Mouse (Mus musculus) urinary bladder, postnatal 14 days (tissue): ENCODE data around the gene Rassf5.

ENCODE experiments used
- DNase-seq: peaks from one replicate; pipeline ENCODE4 v3.0.0; 2021; ENCODE audit warnings: low spot score

Gene Rassf5

DNA sequence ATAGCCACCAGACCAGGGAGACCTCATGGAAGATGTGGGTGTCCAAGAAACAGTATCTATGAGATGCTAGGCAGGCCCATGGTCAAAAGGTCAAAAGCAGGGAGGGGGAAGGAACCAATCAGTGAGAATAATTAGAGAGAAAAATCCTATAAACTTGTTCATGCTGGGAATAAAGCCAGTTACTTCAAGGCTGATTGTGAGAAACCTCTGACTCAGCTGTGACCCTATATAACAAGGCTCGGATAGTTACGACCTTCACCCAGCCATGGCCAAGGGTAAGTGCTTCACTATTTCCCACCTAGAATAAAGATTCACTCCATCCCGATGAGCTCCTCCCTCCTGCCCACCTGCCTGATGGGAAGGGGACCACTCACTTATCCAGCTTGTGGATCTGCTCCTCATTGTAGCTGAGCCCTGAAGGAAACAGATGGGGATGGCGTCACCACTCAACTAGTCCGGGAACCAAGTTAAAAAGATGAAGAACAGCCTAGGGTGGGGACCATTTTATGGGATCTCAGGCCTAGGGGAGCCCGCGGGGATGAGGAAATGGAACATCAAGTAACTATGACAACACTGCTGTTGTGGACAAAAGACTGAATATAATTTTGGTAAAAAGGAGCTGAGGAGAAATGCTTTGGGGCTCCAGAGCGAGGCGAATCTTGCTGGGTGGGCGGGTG, 14.7 kb upstream of the Rassf5 start:
- DNase-seq = no peak

DNA sequence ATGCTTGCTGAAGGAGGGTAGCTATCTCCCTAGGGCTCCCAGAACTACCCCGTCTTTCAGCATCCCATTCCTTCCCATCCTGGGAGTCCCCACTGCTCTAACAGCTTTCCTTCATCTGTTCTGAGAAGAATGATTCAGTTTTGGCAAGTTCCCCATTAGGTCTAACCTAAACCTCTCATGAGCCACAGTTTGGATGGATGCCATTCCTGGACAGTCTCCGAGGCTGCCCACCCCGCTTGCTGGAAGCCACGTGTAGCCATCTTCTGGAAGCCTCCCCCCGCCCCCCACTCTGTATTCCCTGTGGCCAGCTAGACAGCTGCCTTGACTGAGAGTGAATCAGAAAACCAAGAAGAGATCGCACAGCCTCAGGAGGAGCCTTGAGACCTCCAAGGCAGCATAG, 12.2 kb upstream of the Rassf5 start:
- DNase-seq = no peak

- peak; percentile 60 for DNase-seq
Measured at GRCm38 (mm10) chr1:131252516-131253250, 7.6 kb upstream of the Rassf5 start.

- peak; percentile 53 for DNase-seq
Measured at GRCm38 (mm10) chr1:131246433-131247395, 1.7 kb upstream of the Rassf5 start.

- DNase-seq = peak; percentile 61
Measured at GRCm38 (mm10) chr1:131245926-131246325, 868 bp upstream of the Rassf5 start.

GRCm38 (mm10) chr1:131244536-131245088, 446 bp downstream of the Rassf5 start:
- peak; percentile 40 for DNase-seq

DNA sequence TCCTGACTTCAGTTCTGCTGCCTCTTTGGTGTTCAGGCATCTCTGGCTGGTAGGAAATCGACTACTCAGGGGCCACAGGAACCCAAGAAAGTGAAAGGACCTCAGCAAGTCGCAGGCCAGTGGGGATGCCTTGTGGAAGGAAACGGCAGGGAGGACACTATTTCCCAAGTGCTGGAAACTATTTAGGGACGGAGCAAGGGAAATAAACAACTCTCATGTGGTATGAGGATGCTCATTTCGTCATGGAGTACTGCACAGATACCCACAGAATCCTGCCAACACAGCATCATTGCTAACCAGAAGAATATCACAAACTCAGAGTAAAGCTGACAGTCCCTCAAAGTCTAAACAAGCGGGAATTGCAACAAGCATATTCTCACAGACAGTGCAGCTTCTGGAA, 2.1 kb downstream of the Rassf5 start:
- DNase-seq = no peak

GRCm38 (mm10) chr1:131239576-131240193, 5.4 kb downstream of the Rassf5 start:
- no peak for DNase-seq

DNA sequence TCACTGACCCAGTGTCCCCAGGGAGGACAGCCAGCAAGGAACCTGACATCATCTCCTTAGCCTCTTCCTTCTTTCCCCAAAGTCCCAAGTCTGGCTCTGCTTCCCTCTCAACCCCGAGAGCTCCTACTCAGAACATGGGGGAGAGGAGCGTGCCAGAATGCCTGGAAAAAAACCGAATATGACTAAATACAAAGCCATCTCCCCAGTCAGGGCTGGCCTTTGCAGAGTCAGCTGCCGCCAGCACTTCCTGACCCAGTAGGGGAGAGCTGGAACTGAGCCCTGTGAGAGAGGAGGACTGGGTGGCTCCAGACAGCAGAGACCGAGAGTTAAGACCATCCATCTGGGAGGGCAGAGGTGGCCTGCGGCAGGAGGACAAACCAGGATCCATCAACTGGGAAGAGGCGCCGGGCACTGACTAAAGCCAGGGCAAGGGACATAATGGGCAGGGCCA, 6.1 kb downstream of the Rassf5 start:
- peak; percentile 82 for DNase-seq

DNA sequence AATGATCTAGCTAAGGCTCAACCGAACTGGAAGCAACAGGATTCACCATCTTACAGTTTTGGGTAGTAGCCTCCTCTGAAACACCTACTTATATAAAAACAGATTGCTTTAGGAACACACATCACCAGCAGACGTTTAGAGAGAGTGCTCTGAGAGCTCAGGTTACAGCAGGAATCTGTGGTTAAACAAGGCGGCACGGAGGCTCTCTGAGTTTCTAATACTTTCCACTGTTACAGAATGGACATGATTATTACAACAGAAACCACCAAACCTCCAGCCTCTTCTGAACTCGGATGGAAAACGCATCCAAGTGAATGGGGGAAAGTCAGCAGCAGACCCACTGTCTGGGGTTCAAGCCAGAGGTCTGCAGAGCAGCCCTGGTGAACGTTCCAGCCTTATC, 9.0 kb downstream of the Rassf5 start:
- no peak for DNase-seq

DNA sequence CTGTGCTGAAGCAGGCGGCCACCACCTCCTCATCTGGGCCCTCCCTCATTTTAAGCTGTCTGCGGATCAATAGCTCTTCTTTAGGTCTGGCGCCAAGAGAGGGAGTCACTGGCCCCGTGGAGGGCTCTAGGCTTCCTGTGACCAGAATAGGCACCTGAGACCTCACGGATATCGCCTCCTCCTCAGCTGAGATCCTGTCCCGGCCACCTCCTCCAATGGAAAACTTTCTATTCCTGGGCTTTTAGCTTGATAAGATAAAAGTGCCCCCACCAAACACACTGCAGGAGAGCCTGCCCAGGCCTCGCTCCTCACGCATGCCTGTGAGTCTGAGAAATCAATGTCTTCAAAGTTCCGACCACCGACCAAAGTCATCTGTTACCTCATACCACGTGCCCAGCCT, 11.5 kb downstream of the Rassf5 start:
- no peak for DNase-seq

GRCm38 (mm10) chr1:131228659-131229058, 16.4 kb downstream of the Rassf5 start:
- DNase-seq = no peak

DNA sequence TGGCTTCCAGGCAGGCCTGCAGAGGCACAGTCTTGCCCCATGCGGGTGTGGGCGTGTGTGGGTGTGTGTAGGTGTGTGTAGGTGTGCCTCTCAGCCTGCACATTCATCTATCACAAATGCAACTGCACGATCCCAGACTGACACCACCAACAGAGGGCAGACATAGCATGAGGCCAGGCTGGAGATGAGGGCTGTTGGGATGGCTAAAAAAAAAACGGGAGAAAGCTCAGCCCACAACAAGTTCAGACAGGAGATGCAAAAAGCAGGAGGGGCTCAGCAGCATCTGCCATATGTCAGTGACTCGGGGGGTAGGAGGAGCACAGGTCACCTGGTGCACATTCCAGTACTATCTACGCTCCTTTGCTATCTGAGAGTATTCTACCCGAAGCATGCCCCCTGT, 16.8 kb downstream of the Rassf5 start:
- DNase-seq = peak; percentile 52

- no peak for DNase-seq
Measured at GRCm38 (mm10) chr1:131224848-131225471, 20.1 kb downstream of the Rassf5 start.

DNA sequence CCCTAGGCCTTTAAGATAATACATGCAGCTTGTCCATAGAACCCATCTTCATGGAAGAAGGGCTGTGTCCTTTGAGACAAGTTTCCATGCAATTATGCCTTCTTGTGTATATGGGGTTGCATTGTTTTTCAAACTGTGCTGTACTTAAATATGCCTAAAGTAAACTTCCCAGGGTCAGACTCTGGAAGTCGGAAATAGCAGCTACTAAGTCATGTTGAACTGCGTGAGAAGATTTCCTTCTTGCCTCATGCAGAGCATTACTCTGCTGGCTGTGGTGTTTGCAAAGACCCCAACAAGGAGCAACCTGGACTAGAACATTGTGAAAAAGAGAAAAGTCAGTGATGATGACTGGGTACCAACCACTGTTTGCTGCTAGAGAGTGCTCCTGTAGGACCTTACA, 21.7 kb downstream of the Rassf5 start:
- DNase-seq = no peak

DNA sequence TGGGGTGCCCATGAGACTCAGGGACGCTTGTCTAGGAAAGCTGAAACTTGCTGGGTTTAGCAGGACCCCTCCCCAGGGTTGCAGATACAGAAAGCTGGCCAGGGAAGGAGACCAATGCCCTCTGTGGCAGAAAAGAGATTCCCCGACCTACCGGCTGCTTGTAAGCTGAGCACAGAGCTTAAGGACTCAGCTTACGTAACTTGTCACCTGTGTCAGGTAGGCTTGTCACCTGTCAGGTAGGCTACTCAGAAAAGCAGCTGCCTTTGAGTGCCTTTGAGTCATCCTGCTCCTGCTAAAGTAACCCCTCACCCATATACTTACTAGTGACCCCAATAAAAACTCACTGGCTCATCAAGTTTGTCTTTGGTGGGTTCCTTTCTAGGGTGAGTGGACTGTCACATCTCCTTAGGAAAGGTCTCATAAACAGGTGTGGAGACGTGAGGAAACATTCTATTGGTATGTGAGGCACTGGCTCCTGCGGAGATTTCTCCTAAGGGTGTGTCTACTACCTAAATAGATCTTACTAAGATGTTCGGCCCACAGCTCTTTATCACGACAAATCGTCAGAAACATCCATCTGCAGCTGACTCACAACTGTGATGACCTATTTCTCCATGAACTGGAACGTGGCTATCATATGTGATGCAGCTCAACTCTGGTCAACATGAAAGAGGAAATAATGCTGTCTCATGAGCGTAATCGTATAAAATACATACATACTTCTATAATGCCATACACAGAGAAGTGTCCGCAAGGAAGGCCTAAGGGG, 23.1 kb downstream of the Rassf5 start:
- DNase-seq = no peak

DNA sequence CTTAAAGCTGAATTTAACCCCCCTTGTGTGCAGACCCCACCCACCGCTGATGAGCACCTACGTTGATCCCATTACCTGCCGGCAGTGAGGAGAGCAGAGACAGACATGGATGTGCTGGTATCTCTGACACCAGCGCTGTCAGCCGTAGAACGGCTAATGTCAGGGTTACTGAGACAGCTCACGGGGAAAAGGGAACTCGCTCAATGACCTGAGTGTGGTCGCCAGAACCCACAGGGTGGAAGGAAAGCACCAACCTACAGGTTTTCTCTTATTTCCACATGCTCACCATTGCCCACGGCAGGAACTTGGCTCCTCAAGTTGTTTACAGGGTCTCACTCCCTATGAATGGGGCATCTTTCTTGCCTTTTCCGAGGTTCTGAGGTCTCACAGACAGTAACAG, 26.1 kb downstream of the Rassf5 start:
- DNase-seq = no peak

DNA sequence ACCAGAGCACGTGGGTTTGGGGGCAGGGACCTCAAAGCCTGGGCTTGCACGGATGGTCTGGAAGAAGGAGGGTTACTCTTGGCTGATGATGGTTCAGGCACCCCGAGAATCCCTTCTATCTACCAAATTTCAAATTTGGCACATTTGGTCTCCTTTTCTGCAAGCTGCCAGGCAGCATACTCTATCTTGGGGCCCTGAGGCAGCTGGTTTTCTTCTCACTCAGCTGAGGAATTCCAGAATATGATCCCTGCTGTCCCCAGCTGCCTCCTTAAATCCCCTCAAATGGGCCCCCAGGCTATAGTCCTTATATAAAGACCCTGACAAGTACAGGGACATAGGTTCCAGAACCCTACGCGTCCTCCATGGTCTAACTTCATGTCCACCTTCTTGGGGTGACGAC, 31.7 kb downstream of the Rassf5 start:
- no peak for DNase-seq

GRCm38 (mm10) chr1:131212956-131213355, 32.1 kb downstream of the Rassf5 start:
- no peak for DNase-seq

DNA sequence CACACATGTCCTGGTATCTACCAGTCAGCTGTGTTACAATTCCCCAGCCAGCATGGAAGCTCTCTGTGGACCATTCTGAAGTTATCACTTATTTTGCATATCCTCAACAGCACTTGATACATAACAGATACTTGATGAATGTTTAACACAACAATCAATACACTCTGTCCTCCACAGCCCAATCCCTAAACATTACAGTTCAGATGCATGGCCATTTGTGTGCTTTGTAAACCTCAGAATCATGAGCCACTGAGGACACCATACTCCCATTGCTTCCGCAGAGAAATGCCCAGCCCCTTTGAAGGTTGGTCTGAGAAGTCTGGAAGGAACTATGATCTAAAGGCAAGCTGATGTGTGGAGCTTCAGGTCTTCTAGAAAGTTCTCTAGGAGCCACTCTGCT, 33.4 kb downstream of the Rassf5 start:
- DNase-seq = no peak
